Comparison of ENCODE assay signal across 8 mouse cellular contexts in the genomic region with DNA sequence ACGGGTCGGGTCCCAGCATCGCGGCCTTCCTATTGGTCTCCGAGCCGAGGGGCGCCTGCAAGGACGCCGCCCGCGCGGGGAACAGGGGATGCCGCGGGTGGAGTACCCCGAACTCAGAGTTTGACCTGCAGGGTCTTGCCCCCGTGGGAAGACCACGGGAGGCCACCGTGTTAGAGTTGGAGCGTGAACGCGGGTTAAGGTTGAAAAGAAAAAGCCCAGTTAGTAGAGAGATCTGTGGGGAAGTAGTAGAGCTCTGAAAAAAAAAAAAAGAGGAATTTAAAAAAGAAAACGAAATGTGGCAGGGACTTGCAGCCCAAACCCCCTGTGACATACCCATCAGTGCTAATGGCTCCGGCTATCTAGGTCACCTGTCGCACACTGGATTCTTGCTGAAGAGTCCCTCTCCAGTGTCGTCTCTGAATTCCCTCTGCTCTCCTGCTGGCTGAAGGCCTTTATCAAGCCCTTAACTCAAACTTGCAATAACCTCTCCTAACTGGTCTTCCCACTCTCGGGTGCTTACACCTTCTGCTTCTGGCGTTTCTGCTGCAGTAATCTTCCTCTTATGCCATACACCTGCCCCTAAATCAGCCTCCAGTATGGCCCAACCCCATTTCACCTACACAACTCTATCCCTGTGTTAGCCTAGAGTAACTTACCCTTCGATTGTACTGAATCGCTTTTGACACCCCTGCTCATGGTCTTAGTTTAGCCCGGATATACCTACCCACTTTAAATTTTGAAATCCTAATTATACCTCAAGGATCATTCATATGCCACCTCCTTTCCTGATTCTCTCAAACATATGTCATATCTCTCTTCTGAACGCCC. TPM values are rescaled to one million over a fixed set of nuclear protein-coding genes. Genes with fewer than 3 reads are reported as not detected.
DNase-seq lines count a peak whose midpoint lies in the region; ATAC-seq and TF ChIP-seq lines count a peak whose summit lies in the region.

No protein-coding gene starts in this region.

- H3K27me3 ChIP-seq in heart, embryonic 13.5 days (replicated peaks), result no peaks in the 10 kb centered on the region
- no peaks in the 10 kb centered on the region for H3K27me3 ChIP-seq in MEL (ENCODE audit: control insufficient read depth in 1 of 2, insufficient read depth in 2 of 2, low read length in 2 of 2)
- no peaks in the 10 kb centered on the region for H3K27me3 ChIP-seq in forebrain, embryonic 13.5 days
- no peaks in the 10 kb centered on the region for H3K27me3 ChIP-seq in liver, embryonic 12.5 days (replicated peaks)
- H3K27me3 ChIP-seq in stomach, embryonic 15.5 days (replicated peaks), result no peaks in the 10 kb centered on the region

- H3K4me2 ChIP-seq in heart, embryonic 13.5 days, result peak overlapping the region; percentile 73
- H3K4me2 ChIP-seq in forebrain, embryonic 13.5 days, result peak overlapping the region; percentile 56
- H3K4me2 ChIP-seq in liver, embryonic 12.5 days, result peak overlapping the region; percentile 75
- peak overlapping the region; percentile 59 for H3K4me2 ChIP-seq in stomach, embryonic 15.5 days

- H3K4me1 ChIP-seq in heart, embryonic 13.5 days, result peaks cover 38% of the 10 kb centered on the region
- peaks cover 5 to 9% of the 10 kb centered on the region in 2 experiments for H3K4me1 ChIP-seq in MEL (ENCODE audit: control insufficient read depth in 1 of 2, insufficient read depth in 2 of 2, low read length in 2 of 2)
- H3K4me1 ChIP-seq in forebrain, embryonic 13.5 days, result peaks cover 40% of the 10 kb centered on the region
- peaks cover 46% of the 10 kb centered on the region for H3K4me1 ChIP-seq in liver, embryonic 12.5 days
- H3K4me1 ChIP-seq in stomach, embryonic 15.5 days, result peaks cover 8% of the 10 kb centered on the region; the same call in 1 of the 2 replicates

- peaks cover 7% of the 10 kb centered on the region for H3K36me3 ChIP-seq in heart, embryonic 13.5 days
- H3K36me3 ChIP-seq in MEL (ENCODE audit: control insufficient read depth in 1 of 2, insufficient read depth in 2 of 2, low read length in 2 of 2), result peaks cover 4 to 24% of the 10 kb centered on the region in 2 experiments
- H3K36me3 ChIP-seq in forebrain, embryonic 13.5 days (ENCODE audit: poor library complexity, severe bottlenecking), result no peaks in the 10 kb centered on the region
- H3K36me3 ChIP-seq in liver, embryonic 12.5 days, result peaks cover 15% of the 10 kb centered on the region
- H3K36me3 ChIP-seq in stomach, embryonic 15.5 days, result no peaks in the 10 kb centered on the region

- peak overlapping the region; percentile 79 for H3K27ac ChIP-seq in heart, embryonic 13.5 days (replicated peaks)
- peak overlapping the region; percentile 98 for H3K27ac ChIP-seq in MEL (ENCODE audit: control insufficient read depth, low read depth, low read length)
- peak overlapping the region; percentile 84 for H3K27ac ChIP-seq in forebrain, embryonic 13.5 days
- H3K27ac ChIP-seq in liver, embryonic 12.5 days, result peak overlapping the region; percentile 81
- peak overlapping the region; percentile 72 for H3K27ac ChIP-seq in stomach, embryonic 15.5 days

- TF ChIP-seq POLR2A in MEL (IDR thresholded peaks at IDR 0.05; ENCODE audit: control insufficient read depth in 1 of 2, insufficient read depth in 1 of 2, low read depth in 1 of 2, low read length in 2 of 2, poor library complexity in 1 of 2), result peak in 1 of 2 experiments; percentile 81; a peak in 2 of 4 replicates

- no peak for TF ChIP-seq RAD21 in MEL (IDR thresholded peaks at IDR 0.05; ENCODE audit: low read depth, low read length)

- TF ChIP-seq EP300 in MEL (IDR thresholded peaks at IDR 0.05; ENCODE audit: low read depth in 1 of 2, low read length in 2 of 2), result peak in 1 of 2 experiments; percentile 7; a peak in 1 of 4 replicates

- no peak for ATAC-seq in heart, embryonic 13.5 days (ENCODE audit: extremely low read depth, insufficient number of reproducible peaks, low FRiP score, low TSS enrichment)
- no peak for ATAC-seq in forebrain, embryonic 13.5 days
- no peak for ATAC-seq in liver, embryonic 12.5 days
- ATAC-seq in stomach, embryonic 15.5 days (ENCODE audit: insufficient read depth, low FRiP score, low read depth), result no peak

- 12% methylated on average over 31 of the region's 31 CpGs for WGBS in heart, embryonic 13.5 days
- 13% methylated on average over 31 of the region's 31 CpGs for WGBS in forebrain, embryonic 13.5 days
- 11% methylated on average over 31 of the region's 31 CpGs for WGBS in liver, embryonic 12.5 days (ENCODE audit: insufficient replicate concordance)
- WGBS in stomach, embryonic 15.5 days, result 13% methylated on average over 31 of the region's 31 CpGs

- peak overlapping the region; percentile 80 for H3K9ac ChIP-seq in heart, embryonic 13.5 days
- peak overlapping the region; percentile 80 for H3K9ac ChIP-seq in MEL (ENCODE audit: control insufficient read depth, low read depth, low read length, poor library complexity, severe bottlenecking)
- H3K9ac ChIP-seq in forebrain, embryonic 13.5 days, result peak overlapping the region; percentile 56
- peak overlapping the region; percentile 66 for H3K9ac ChIP-seq in liver, embryonic 12.5 days
- 0 out of 2 replicates have a peak overlapping the region, but pooled peaks have one; percentile 14 for H3K9ac ChIP-seq in stomach, embryonic 15.5 days

- peak overlapping the region; percentile 97 for H3K4me3 ChIP-seq in heart, embryonic 13.5 days
- peak overlapping the region; percentile 46 to 65 for H3K4me3 ChIP-seq in MEL (ENCODE audit: control insufficient read depth in 1 of 2, insufficient read depth in 1 of 2, low read depth in 2 of 2, low read length in 2 of 2)
- peak overlapping the region; percentile 96 for H3K4me3 ChIP-seq in forebrain, embryonic 13.5 days
- peak overlapping the region; percentile 99 for H3K4me3 ChIP-seq in liver, embryonic 12.5 days
- H3K4me3 ChIP-seq in stomach, embryonic 15.5 days (replicated peaks), result peak overlapping the region; percentile 78

- no peak for TF ChIP-seq CTCF in MEL (IDR thresholded peaks at IDR 0.05 in 2 of 3, conservative IDR thresholded peaks at IDR 0.05 in 1 of 3; ENCODE audit: control insufficient read depth in 1 of 3, insufficient read depth in 1 of 3, low read depth in 2 of 3, low read length in 3 of 3, poor library complexity in 1 of 3, severe bottlenecking in 1 of 3)

- H3K9me3 ChIP-seq in heart, embryonic 13.5 days, result no peaks in the 10 kb centered on the region
- no peaks in the 10 kb centered on the region for H3K9me3 ChIP-seq in MEL (replicated peaks; ENCODE audit: insufficient read depth, low read length)
- no peaks in the 10 kb centered on the region for H3K9me3 ChIP-seq in forebrain, embryonic 13.5 days (replicated peaks)
- H3K9me3 ChIP-seq in liver, embryonic 12.5 days (replicated peaks), result no peaks in the 10 kb centered on the region
- no peaks in the 10 kb centered on the region for H3K9me3 ChIP-seq in stomach, embryonic 15.5 days

- DNase-seq in heart, postnatal 10 days, result no peak
- DNase-seq in MEL (ENCODE audit: low read depth, low spot score), result peak; percentile 81
- DNase-seq in urinary bladder, adult 2 months (ENCODE audit: low spot score), result no peak
- no peak for DNase-seq in testis, postnatal 10 days (ENCODE audit: low spot score)

- peaks cover 31% of the 10 kb centered on the region for H3K79me2 ChIP-seq in MEL (ENCODE audit: control insufficient read depth, insufficient read depth, low read length, poor library complexity)

- intact Hi-C loops in heart, postnatal 10 days (cut with DNase I), result no loop called here

TF ChIP-seq in MEL, 35 proteins besides CTCF, POLR2A, EP300 and RAD21 (continues in another document):
- peak; percentile 40 for TF ChIP-seq ZMIZ1 (IDR thresholded peaks at IDR 0.05; ENCODE audit: low read depth, low read length)
- TF ChIP-seq MXI1 (IDR thresholded peaks at IDR 0.05; ENCODE audit: low read depth, low read length), result no peak; the same call in 1 of the 2 replicates
- no peak for TF ChIP-seq MYC (IDR thresholded peaks at IDR 0.05; ENCODE audit: low read depth, low read length)
- TF ChIP-seq MAZ (IDR thresholded peaks at IDR 0.05; ENCODE audit: low read depth, low read length), result no peak
- TF ChIP-seq GATA1 (IDR thresholded peaks at IDR 0.05; ENCODE audit: low read depth, low read length), result no peak
- no peak for TF ChIP-seq SMC3 (IDR thresholded peaks at IDR 0.05; ENCODE audit: low read depth, low read length)
- TF ChIP-seq ZNF384 (IDR thresholded peaks at IDR 0.05; ENCODE audit: low read depth, low read length), result peak; percentile 74
- TF ChIP-seq CHD2 (IDR thresholded peaks at IDR 0.05; ENCODE audit: low read length), result no peak
- no peak for TF ChIP-seq NRF1 (IDR thresholded peaks at IDR 0.05; ENCODE audit: insufficient read depth, low read depth, low read length, poor library complexity, severe bottlenecking)
- TF ChIP-seq GABPA (IDR thresholded peaks at IDR 0.05; ENCODE audit: low read depth, low read length), result no peak
- peak; percentile 11; the same call in 1 of the 2 replicates for TF ChIP-seq TCF12 (IDR thresholded peaks at IDR 0.05; ENCODE audit: low read depth, low read length)
- TF ChIP-seq ETS1 (IDR thresholded peaks at IDR 0.05; ENCODE audit: low read depth, low read length), result no peak; the same call in 1 of the 2 replicates
- TF ChIP-seq UBTF (IDR thresholded peaks at IDR 0.05; ENCODE audit: borderline replicate concordance, insufficient read depth, low read depth, low read length), result 0 out of 2 replicates have a peak, but pooled peaks have one; percentile 59
- no peak for TF ChIP-seq RCOR1 (IDR thresholded peaks at IDR 0.05; ENCODE audit: low read depth, low read length)
- no peak for TF ChIP-seq ZC3H11A (IDR thresholded peaks at IDR 0.05; ENCODE audit: low read depth, low read length)
- TF ChIP-seq CHD1 (IDR thresholded peaks at IDR 0.05; ENCODE audit: low read depth, low read length), result peak; percentile 70
- TF ChIP-seq POLR2AphosphoS2 (IDR thresholded peaks at IDR 0.05; ENCODE audit: low read length), result no peak; the same call in 1 of the 2 replicates
- TF ChIP-seq ELF1 (IDR thresholded peaks at IDR 0.05; ENCODE audit: low read depth, low read length), result peak; percentile 79
- TF ChIP-seq NELFE (IDR thresholded peaks at IDR 0.05; ENCODE audit: low read depth, low read length), result peak; percentile 49
- no peak for TF ChIP-seq MYB (IDR thresholded peaks at IDR 0.05; ENCODE audit: low read depth, low read length)

RNA-seq across cellular contexts. Expression of gene Hmgcr, which starts 0.6 kb away (rescaled TPM):
- polyA plus RNA-seq in heart, embryonic 13.5 days (2015; fragmentation: Nextera tagmentation; extraction: Ambion mirVana), result 30.4 and 33.6 TPM in 2 replicates
- total RNA-seq in heart, postnatal 10 days (2021), result 10 to 100 TPM; 16.8 to 22.6 TPM
- total RNA-seq in MEL (2012; rRNA removed), result 52.5 and 54.1 TPM in 2 replicates
- 10 to 100 TPM in 1 of 2 experiments, not detected in 1; 69.8 TPM for polyA plus RNA-seq in MEL (2012; ENCODE audit: insufficient read depth in 1 of 2, insufficient read length in 2 of 2, low read depth in 1 of 2, low replicate concordance in 2 of 2, missing spikeins in 1 of 2)
- 143 and 168 TPM in 2 replicates for polyA plus RNA-seq in forebrain, embryonic 13.5 days (2015; fragmentation: Nextera tagmentation; extraction: Ambion mirVana)
- 79.3 and 87.9 TPM in 2 replicates for polyA plus RNA-seq in liver, embryonic 12.5 days (2016; fragmentation: Nextera tagmentation; extraction: Ambion mirVana)
- 73.7 and 74.0 TPM in 2 replicates for polyA plus RNA-seq in stomach, embryonic 15.5 days (2015; fragmentation: Nextera tagmentation; extraction: Ambion mirVana)
- 16.6 and 20.4 TPM in 2 replicates for polyA plus RNA-seq in urinary bladder, adult 2 months (2012; rRNA removed)

Comparison
In these comparisons a context has a peak if more than half of its experiments do, and no peak if none do; other contexts are left out.
1. H3K9ac ChIP-seq: peak in every context shown above with its lines; median percentile 80 in heart, embryonic 13.5 days; 80 in MEL; 66 in liver, embryonic 12.5 days; 56 in forebrain, embryonic 13.5 days; 14 in stomach, embryonic 15.5 days.